Mouse (Mus musculus): ENCODE data around the gene AL607142.1.

DNA sequence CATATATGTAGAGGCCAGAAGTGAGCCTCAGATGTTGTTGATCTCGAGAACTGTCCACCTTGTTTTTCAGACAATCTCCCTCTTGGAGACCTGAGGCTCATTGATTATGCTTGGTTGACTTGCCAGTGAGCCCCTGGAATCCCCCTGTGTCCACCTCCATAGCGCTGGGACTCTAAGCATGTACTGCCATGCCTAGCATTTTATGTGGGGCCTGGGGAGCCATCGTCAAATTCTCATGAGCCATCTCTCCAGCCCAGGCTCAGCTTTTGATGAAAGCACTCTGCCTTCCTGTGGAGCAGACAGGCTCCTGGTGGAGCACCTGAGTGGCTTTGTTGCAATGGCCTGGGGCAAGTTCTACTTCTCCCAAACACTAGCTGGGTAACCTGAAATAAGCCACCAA lies 14.9 kb upstream of the AL607142.1 start:
- TF ChIP-seq CTCF (IDR thresholded peaks at IDR 0.05; ENCODE audit: extremely low read depth, insufficient read length, insufficient replicate concordance, low read depth, low read length) (no peak), POLR2A (IDR thresholded peaks at IDR 0.05; ENCODE audit: low read depth, low read length) (no peak)
